Mouse (Mus musculus): ENCODE measurements around the gene Hoxc5.

Gene Hoxc5

DNA sequence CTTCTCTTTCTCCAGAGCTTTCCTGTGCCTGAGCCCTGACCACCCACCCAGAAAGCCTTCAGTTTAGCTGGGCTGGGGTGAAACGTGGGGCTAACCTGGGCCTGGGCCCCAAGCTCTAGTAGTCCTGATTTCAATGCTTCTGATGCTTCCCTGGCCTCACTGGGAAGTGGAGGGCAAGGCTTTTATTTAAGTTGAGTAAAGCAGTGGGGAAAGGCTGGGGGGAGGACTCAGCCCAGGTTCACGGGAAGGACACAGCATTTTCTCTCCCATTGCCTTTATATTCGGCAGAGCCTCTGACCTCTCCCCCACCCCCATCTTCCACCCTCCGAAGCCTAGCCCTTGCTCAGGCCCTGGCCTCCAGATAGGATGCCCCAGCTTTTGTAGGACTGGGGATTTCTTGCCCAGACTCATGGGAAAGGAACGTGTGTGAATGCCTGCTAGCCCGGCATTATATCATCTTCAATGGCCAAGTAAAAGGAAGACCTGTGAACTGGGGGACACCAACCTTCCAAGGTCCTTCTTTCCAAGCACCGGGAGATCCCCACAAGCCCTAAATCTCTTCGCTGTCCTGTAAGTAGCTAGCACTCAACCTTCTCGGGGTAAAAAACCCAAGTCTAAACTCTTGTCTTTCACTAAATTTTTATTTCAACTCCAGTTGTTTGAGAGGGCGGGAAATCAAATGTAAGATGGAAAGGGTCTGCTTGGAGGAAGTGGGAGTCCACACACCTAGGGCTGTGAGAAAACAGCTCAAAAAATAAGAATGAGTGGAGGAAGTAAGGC is 71.6 kb downstream of the Hoxc5 start:
- peak; percentile 78 for DNase-seq (ENCODE audit: low spot score)

DNA sequence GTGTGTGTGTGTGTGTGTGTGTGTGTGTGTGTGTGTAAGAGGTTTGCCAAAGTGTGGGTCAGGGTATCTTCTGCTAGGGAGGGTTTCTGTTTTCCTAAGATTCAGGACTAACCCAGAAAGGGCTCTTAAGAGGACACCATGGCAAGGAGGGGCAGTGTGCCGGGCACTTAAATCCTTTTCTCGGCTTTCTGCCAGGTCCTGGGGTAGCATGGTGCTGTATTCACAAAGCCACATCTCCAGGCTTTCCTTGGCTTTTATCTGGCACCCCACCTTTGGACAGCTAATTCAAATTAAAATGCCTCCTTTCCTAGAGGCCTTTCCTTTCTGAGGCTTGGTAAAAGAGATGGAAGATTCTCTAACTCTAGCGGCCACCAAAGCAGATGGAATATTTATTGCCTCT is 72.4 kb downstream of the Hoxc5 start:
- peak; percentile 41 for DNase-seq (ENCODE audit: low spot score)

DNA sequence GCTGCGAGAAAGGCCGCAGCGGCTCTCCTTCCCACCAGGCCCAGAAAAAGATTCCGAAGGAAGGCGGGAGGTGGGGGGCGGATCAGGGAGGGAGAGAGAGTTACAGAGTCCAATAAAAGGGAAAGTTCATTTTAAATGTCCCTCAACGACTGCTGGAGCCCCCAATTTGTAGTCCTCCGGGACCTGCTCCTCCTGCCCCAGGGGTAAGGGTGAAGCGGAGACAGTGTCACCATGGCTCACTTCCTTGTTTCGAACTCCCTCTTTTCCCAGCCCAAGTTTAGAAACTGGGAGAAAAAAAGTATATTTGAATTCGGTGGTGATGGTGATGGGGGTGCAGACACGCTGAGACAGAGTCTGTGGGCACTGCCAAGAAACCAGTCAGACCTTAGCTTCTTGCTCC is 73.4 kb downstream of the Hoxc5 start:
- no peak for DNase-seq (ENCODE audit: low spot score)

DNA sequence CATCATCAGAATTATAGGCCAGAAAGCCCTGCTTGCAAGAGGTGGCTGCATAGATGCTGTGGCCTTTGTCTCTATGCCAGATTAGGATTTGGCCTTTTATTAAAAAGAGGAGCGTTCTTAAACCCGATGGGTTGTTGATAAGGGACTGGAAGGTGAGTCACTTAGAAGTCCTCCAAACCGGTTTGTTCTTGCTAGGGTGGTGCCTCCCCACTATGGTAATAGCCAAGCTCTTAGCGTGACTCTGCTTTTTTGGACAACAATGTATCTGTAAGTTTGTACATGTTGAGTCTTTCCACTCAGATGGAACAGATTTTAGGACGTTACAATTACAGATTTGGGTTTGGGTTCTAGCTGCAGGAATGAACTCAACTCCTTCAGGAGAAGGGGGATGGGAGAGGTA is 74.4 kb downstream of the Hoxc5 start:
- peak; percentile 40 for DNase-seq (ENCODE audit: low spot score)

DNA sequence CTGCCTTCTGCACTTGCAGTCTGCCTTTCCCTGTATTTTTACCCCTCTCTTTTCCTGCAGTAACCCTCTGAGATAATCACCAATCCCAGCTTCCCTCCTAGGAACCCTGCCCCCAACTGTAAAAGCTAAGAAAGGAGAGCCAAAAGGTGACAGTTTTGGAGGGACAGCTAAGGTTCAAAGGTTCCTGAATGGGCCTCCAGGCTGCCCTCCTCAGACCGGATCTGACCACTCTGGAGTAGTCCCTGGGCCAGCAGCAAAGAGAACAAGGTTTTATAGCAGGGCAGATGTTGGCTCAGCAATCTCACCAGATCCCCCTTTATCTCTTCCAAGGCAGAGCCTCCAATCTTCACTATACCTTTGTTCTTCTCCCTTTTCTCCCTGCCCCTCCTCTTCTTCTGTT is 75.0 kb downstream of the Hoxc5 start:
- peak; percentile 57 for DNase-seq (ENCODE audit: low spot score)

DNA sequence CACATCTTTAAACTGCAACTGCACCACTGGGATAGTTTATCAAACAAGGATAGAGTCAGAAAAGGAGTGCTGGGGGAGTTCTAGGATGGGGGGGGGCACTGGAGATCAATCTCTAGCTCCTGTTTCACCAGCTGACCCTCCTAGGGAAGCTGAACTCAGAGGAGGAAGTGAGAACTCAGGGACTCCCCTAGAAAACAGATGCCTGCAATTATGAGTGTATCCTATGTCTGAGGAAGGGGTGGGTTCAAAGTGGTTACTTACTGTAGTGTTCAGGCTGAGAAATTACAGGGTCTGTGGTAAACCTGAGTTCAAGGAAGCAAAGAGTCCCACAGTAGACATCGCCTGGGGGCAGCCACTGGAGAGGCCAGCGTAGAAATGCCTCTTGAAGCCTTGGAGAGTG is 84.4 kb downstream of the Hoxc5 start:
- DNase-seq (ENCODE audit: low spot score) = no peak

DNA sequence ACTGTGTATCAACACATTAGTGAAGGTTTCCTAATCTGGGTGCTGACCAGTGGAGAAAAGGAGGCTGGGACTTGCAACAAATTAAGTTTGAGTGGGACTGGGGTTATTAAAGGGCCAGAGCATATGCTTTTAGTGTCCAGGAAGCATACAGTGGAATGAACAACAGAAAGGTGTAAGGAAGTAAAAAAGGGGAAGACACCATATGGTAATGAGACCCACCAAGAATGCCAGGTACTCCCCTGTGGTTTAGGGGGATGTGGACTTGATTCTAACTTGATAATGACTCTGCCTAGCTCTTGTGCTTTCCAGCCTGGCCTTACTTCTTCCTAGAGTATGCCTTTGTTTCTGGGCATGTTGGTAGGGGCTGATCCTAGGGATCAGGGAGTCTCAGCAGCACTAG is 86.0 kb downstream of the Hoxc5 start:
- DNase-seq (ENCODE audit: low spot score) = no peak

DNA sequence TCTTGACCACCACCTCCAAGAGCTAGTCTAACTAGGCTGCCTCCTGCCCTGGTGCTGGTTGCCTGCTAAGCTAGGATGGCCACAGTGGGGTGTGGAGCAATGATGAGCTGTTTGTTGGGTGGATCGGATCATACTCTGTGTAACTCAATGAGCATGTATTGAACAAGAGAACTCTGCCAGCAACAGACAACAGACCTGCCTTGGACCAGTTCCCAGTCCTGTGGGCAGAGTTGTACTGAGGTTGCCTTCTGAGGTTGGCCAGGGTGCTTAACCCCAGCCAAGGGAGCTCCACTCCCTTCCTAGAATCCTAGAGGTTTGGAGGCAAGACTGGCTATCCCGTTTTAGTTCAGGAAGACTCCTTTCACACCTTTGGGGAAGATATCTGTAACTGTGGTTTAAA is 89.2 kb downstream of the Hoxc5 start:
- DNase-seq (ENCODE audit: low spot score) = no peak

DNA sequence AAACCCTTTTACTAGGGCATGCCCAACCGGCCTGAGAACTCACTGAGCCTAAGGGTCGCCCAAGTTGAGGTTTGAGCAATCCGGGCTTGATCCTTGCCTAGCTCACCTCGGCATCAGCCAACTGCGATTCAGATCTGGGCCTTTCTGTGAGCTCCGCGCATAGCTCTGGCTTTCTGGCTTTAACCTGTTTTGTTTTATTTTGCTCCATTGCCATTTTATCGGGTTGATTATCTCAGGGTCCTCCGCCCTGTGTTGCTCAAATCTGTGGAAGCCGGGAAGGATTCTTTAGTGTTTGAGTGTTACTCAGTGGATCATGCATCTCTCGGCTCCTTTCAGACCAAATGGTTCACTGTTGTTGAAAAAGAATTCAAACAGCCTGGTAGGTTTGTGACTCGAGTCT is 91.5 kb downstream of the Hoxc5 start:
- peak; percentile 72 for DNase-seq (ENCODE audit: low spot score)

DNA sequence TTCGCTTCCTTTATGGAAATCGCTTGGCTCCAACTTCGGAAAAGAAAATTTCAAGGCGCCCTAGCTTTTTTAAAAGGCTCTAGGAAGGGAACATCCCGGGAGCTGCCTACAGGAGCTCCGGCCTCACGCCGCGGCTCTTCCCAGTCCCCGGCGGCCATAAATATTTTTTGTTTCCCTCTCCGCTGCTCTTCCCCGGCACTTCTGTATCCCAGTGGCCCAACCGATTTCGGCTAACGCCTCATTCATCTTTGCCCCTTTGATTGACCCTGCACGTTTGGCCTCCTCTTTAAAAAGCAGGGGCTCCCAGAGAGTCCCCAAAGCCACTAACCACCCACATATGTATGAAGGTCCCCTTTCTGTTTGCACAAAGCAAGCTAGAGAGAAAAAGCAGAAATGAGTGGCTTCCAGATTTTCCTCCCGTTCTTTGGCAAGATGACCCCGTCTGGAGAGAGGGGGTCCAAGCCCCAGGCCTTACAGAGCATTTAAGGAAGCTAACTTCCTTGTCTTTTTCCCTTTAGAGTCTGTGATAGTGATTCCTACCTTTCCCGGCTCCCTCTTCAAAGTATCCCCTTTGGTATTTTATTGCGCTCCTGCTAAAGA is 92.2 kb downstream of the Hoxc5 start:
- DNase-seq (ENCODE audit: low spot score) = peak; percentile 60

DNA sequence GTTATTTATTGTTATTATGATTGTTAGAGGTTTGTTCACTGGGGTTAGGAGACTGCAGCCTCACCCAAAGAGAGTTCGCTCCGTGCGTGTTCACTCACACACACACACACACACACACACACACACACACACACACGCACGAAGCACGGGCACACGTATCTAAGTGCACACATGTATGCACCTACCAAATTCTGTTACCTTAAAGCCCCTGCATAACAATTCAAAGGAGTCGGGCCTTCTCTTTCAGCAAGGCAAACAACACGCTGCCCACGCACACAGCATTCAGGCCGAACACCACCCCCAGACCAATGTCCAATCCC is 92.7 kb downstream of the Hoxc5 start:
- no peak for DNase-seq (ENCODE audit: low spot score)

DNA sequence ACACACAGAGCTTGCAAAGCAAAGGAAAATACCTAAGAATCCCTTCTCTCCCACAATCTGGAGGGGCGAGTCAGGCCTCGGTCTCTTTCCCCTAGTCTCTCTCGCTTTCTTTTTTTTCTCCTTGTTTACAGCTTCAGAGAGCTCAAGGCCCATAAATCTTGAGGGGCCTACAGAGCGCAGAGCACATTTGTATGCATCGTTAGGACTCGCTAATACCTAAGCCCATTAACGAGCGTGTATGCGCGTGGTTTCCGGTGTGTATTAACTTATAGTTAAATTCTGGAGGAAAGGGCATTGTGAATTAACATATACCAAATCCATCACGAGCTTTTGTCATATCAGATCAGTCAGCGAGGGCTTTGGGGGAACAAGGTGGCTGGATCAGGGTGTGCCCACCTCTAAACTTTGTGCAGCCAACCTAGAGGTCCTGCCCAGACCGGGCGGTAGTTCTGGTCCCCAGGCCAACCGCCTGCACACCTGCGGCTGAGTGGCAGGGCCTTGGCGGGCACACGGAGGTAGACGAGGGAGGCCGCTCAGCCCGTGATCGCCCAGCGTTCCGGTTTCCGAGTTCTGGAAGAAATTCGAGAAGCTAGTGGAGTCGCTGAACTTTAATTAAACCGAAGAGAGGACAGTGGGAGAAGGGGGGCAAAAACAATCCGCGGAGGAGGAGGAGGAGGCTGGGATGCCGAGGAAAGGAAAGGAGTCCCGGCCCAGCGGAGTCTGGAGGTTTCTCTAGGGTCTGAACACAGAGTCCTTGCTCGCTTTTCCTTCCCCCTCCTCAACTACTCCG is 93.3 kb downstream of the Hoxc5 start:
- DNase-seq (ENCODE audit: low spot score) = peak; percentile 77

DNA sequence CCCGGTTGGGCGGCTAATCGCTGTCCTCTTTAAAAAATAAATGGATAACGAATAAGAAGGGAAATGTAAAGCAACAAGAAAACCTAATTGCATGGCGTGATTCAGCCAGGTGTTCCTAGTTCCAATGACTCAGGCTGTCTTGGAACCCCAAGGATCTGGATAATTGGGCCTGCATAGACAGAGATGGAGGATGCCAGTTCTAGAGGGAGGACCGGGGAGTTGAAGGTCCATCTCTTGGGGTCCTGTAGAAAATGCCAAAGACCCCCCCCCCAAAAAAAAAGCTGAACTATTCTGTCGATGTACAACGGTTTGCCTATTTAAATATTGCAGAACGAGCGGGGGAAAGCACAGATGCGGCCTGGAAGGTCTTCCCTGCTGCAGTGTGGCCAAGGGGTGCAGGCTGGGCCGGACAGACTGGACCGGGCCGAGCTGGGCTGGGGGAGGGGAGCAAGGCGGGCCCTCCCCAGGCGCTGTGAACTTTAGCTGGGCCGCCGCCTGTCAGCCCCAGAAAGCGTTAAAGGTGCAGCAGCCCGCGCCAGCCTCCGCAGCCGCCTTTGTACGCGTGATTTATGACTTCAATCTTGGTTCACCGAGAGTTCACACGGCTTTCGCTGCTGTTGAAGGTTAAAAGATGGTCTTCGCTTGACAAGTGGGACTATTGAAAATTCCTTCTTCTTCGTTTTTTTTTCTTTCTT is 94.0 kb downstream of the Hoxc5 start:
- DNase-seq (ENCODE audit: low spot score) = peak; percentile 87

DNA sequence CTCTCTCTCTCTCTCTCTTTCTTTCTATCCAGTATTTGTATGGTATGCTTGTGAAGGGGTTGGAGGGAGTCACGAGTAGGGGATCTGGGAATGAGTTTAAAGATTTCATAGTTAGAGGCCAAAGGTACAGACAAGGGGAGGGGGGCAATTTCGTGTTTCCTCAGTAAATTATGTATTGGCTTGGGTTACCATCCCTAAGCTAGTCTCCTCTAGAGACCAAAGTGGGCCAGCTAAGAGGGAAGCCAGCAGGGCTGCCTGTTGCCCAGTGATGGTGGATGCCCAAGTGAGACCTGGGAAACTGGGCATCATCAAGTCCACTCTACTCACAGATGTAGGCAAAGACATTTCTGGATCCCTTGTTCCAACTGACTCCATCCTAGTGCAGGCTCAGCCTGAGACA is 94.7 kb downstream of the Hoxc5 start:
- DNase-seq (ENCODE audit: low spot score) = no peak

DNA sequence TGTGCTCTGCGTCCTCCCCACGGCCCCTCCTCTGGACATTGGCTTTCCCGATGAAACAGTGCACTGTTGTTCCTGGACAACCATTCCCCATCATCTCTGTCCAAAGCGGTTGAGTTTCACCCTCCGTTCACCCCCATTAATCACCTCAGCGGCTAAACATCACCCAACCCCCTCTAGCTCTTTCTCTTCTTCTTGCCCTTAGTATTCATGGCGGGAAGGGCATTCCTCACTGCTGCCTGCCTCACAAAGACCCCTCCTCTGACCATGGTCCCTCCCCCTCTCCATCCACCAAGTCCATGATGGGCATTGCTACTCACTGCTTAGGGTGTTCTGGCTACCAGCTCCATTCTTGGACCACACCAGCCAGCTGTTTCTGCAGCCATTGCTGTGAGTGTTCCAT is 98.4 kb downstream of the Hoxc5 start:
- peak; percentile 85 for DNase-seq (ENCODE audit: low spot score)
